Mouse (Mus musculus) cerebellum, adult 2 months (tissue): ENCODE measurements around the gene Klhl10. TPM values are rescaled to one million over a fixed set of nuclear protein-coding genes. Genes with fewer than 3 reads are reported as not detected.
A peak's percentile ranks its signal among the peaks of the same experiment; 100 is the strongest.

Experiments
- DNase-seq, 2 experiments: peaks; one replicate each; pipeline ENCODE4 v3.0.0; 2021
- H3K27ac ChIP-seq: fragments of 200-500 bp; 2 replicates; pipeline ENCODE4 v1.5.1; 2012; ENCODE audit warnings: low read length, control low read depth, inconsistent platforms; ENCODE audit not compliant: insufficient read depth
- H3K27me3 ChIP-seq: fragments of 200-500 bp; 2 replicates; pipeline ENCODE4 v1.6.1; 2012; ENCODE audit warnings: inconsistent platforms, mild to moderate bottlenecking, low read length, moderate library complexity; ENCODE audit not compliant: control insufficient read depth, insufficient read depth
- H3K4me1 ChIP-seq: fragments of 200-500 bp; 2 replicates; pipeline ENCODE4 v1.6.1; 2011; ENCODE audit warnings: low read length; ENCODE audit not compliant: control insufficient read depth, insufficient read depth
- H3K4me3 ChIP-seq: fragments of 200-500 bp; replicated peaks from 2 replicates; pipeline ENCODE3; 2011; ENCODE audit warnings: mild to moderate bottlenecking, low read depth, low read length, control low read depth; ENCODE audit not compliant: insufficient read depth
- CTCF ChIP-seq: fragments of 200-500 bp; IDR thresholded peaks from 2 replicates; pipeline ENCODE4 v1.5.1; 2011; ENCODE audit warnings: low read depth, mild to moderate bottlenecking, control low read depth, low read length, moderate library complexity, borderline replicate concordance; ENCODE audit not compliant: insufficient read depth
- POLR2A ChIP-seq: fragments of 200-500 bp; IDR thresholded peaks from 2 replicates; pipeline ENCODE4 v1.6.1; 2011; ENCODE audit warnings: low read length, control low read depth, borderline replicate concordance; ENCODE audit not compliant: insufficient read depth
- WGBS: fragments of 180-500 bp; shearing (Covaris S2); methylation state at CpG from one replicate; pipeline ENCODE4 v1.1.7; 2018; 5-methylcytosine and 5-hydroxymethylcytosine counted together
- polyA plus RNA-seq: library from polyadenylated mRNA; depleted of rRNA; stranded (reverse); fragments of >200 nt; gene quantifications from 2 replicates; pipeline ENCODE4 v1.2.3, GENCODE M21; 2012

Klhl10 gene
- polyA plus RNA-seq, 1 experiment: 0.46 TPM

GRCm38 (mm10) chr11:100397600-100398389 lies 43.9 kb upstream of the Klhl10 start, which contains the start of gene Jup:
Gene Jup, minus strand, starts transcription at chr11:100397763.
- Histone ChIP-seq H3K4me1 (peaks cover 19% of the 10 kb centered on the region), H3K27ac (peak within 1 kb of the TSS; percentile 82), H3K4me3 (peak within 1 kb of the TSS; percentile 83), H3K27me3 (no peaks in the 10 kb centered on the region)
- WGBS: under 1% methylated on average over 37 of the region's 37 CpGs
- DNase-seq: peak; percentile 100
- TF ChIP-seq POLR2A: peak; percentile 96
- TF ChIP-seq CTCF: no peak

GRCm38 (mm10) chr11:100398517-100398916 lies 43.2 kb upstream of the Klhl10 start:
- DNase-seq: no peak
- Histone ChIP-seq H3K4me1 (peaks cover 13% of the 10 kb centered on the region), H3K27ac (no peak overlapping the region), H3K27me3 (no peaks in the 10 kb centered on the region), H3K4me3 (no peak overlapping the region)
- 93% methylated on average over 7 of the region's 7 CpGs for WGBS
- TF ChIP-seq POLR2A (no peak), CTCF (no peak)

- TF ChIP-seq CTCF: no peak
- TF ChIP-seq POLR2A: no peak
- 84% methylated on average over 9 of the region's 9 CpGs for WGBS
- no peak overlapping the region for H3K27ac ChIP-seq
- peaks cover 8% of the 10 kb centered on the region for H3K4me1 ChIP-seq
- no peaks in the 10 kb centered on the region for H3K27me3 ChIP-seq
- no peak for DNase-seq
- no peak overlapping the region for H3K4me3 ChIP-seq
Observed at GRCm38 (mm10) chr11:100399320-100399719, 42.4 kb upstream of the Klhl10 start.

GRCm38 (mm10) chr11:100399727-100400538 lies 41.8 kb upstream of the Klhl10 start:
- 50% methylated on average over 12 of the region's 12 CpGs for WGBS
- Histone ChIP-seq H3K27me3 (no peaks in the 10 kb centered on the region), H3K27ac (no peak overlapping the region), H3K4me1 (peaks cover 5% of the 10 kb centered on the region), H3K4me3 (no peak overlapping the region)
- no peak for DNase-seq
- no peak for TF ChIP-seq CTCF
- no peak for TF ChIP-seq POLR2A

- no peak for DNase-seq
- no peak overlapping the region for H3K27ac ChIP-seq
- H3K4me1 ChIP-seq: peaks cover 7% of the 10 kb centered on the region
- no peak overlapping the region for H3K4me3 ChIP-seq
- 93% methylated on average over 6 of the region's 6 CpGs for WGBS
- no peaks in the 10 kb centered on the region for H3K27me3 ChIP-seq
- TF ChIP-seq CTCF (no peak), POLR2A (no peak)
Observed at GRCm38 (mm10) chr11:100400842-100401241, 40.9 kb upstream of the Klhl10 start.

GRCm38 (mm10) chr11:100402240-100402639 lies 39.5 kb upstream of the Klhl10 start:
- 56% methylated on average over 6 of the region's 6 CpGs for WGBS
- Histone ChIP-seq H3K27me3 (no peaks in the 10 kb centered on the region), H3K4me1 (peaks cover 20% of the 10 kb centered on the region), H3K27ac (no peak overlapping the region), H3K4me3 (no peak overlapping the region)
- no peak for TF ChIP-seq POLR2A
- TF ChIP-seq CTCF: no peak
- DNase-seq: no peak

- Histone ChIP-seq H3K4me3 (no peak overlapping the region), H3K27me3 (no peaks in the 10 kb centered on the region), H3K4me1 (peaks cover 21% of the 10 kb centered on the region), H3K27ac (no peak overlapping the region)
- no peak for TF ChIP-seq CTCF
- no peak for TF ChIP-seq POLR2A
- 41% methylated on average over 2 of the region's 2 CpGs for WGBS
- DNase-seq: no peak
Observed at GRCm38 (mm10) chr11:100402682-100403081, 39.0 kb upstream of the Klhl10 start.
